11 mouse cellular contexts compared by ENCODE assay signal in the genomic region with DNA sequence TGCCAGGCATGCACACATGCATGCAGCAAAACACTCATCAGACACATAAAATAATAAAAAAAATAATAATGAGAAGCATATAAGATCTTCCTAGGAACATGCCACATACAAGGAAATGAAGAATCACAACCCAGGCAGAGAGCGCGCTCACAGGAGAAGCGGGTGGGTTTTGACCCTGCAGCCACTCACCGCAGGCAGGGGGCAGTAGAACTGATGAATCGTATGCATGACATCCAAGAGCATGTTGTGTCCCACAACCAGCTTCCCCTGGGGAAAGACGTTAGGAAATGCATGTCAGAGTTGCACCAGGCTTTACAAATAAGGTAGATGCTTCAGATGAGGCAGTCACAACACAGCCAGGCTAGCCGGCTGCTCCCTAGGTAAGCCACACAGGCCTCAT. TPM values are rescaled to one million over a fixed set of nuclear protein-coding genes. Genes with fewer than 3 reads are reported as not detected.
DNase-seq lines count a peak whose midpoint lies in the region; ATAC-seq and TF ChIP-seq lines count a peak whose summit lies in the region.
"Had no signal": no experiment of that assay in that cellular context is flagged by ENCODE, and none has a peak within 500 bp of the region (broad histone marks: within the 10 kb centered on the region; RNA-seq: fewer than 3 reads in every experiment).

No protein-coding gene starts in this region.

- no peaks in the 10 kb centered on the region for H3K4me1 ChIP-seq in lung, embryonic 14.5 days (ENCODE audit: insufficient read depth)
- H3K4me1 ChIP-seq in bone marrow, adult 2 months (ENCODE audit: control insufficient read depth, insufficient read depth, low read length): no peaks in the 10 kb centered on the region
- H3K4me1 ChIP-seq in stomach, postnatal 0 days (replicated peaks; ENCODE audit: control insufficient read depth, insufficient read depth): no peaks in the 10 kb centered on the region
- H3K4me1 ChIP-seq in midbrain, embryonic 13.5 days (replicated peaks): no peaks in the 10 kb centered on the region
- no peaks in the 10 kb centered on the region for H3K4me1 ChIP-seq in forebrain, embryonic 14.5 days (ENCODE audit: control insufficient read depth, insufficient read depth, low read length)
- H3K4me1 ChIP-seq: embryonic facial prominence, embryonic 15.5 days; hindbrain, embryonic 15.5 days; liver, embryonic 15.5 days had no signal

- no peak for TF ChIP-seq EP300 in stomach, postnatal 0 days (optimal IDR thresholded peaks at IDR 0.05)

- peak; percentile 33 for TF ChIP-seq CTCF in gastrocnemius, adult 2 months (IDR thresholded peaks at IDR 0.05)
- TF ChIP-seq CTCF in lung, embryonic 14.5 days (IDR thresholded peaks at IDR 0.05; ENCODE audit: low read depth): peak; percentile 43
- 0 out of 2 replicates have a peak, but pooled peaks have one; percentile 32 for TF ChIP-seq CTCF in bone marrow, adult 2 months (IDR thresholded peaks at IDR 0.05; ENCODE audit: control insufficient read depth, insufficient read depth, low read length)
- TF ChIP-seq CTCF in stomach, postnatal 0 days (IDR thresholded peaks at IDR 0.05; ENCODE audit: low read depth): peak; percentile 60

- DNase-seq in gastrocnemius, adult 2 months: no peak
- no peak for DNase-seq in gastrocnemius, postnatal 36 days
- peak; percentile 16 for DNase-seq in lung, embryonic 14.5 days
- no peak for DNase-seq in lung, adult 18-20 months
- peak; percentile 33 for DNase-seq in stomach, postnatal 0 days (ENCODE audit: low spot score)
- no peak for DNase-seq in forebrain, embryonic 14.5 days (ENCODE audit: low spot score)

- WGBS in lung, embryonic 14.5 days: 77% methylated on average over 7 of the region's 7 CpGs
- 88% methylated on average over 7 of the region's 7 CpGs for WGBS in bone marrow, adult 2 months
- 74% methylated on average over 7 of the region's 7 CpGs for WGBS in stomach, postnatal 0 days
- 79% methylated on average over 7 of the region's 7 CpGs for WGBS in midbrain, embryonic 13.5 days
- WGBS in forebrain, embryonic 14.5 days: 80% methylated on average over 7 of the region's 7 CpGs

- H3K27me3 ChIP-seq in lung, embryonic 14.5 days (ENCODE audit: insufficient read depth, low read length): no peaks in the 10 kb centered on the region
- no peaks in the 10 kb centered on the region for H3K27me3 ChIP-seq in stomach, postnatal 0 days (ENCODE audit: control insufficient read depth, insufficient read depth, low read length)
- no peaks in the 10 kb centered on the region for H3K27me3 ChIP-seq in midbrain, embryonic 13.5 days
- H3K27me3 ChIP-seq in forebrain, embryonic 14.5 days (replicated peaks; ENCODE audit: control insufficient read depth, insufficient read depth, low read length): no peaks in the 10 kb centered on the region
- H3K27me3 ChIP-seq: embryonic facial prominence, embryonic 15.5 days; hindbrain, embryonic 15.5 days; liver, embryonic 15.5 days had no signal

- intact Hi-C loops in gastrocnemius, adult 2 months (cut with DNase I): no loop called here
- intact Hi-C loops in gastrocnemius, postnatal 36 days (cut with DNase I): no loop called here

- no peak overlapping the region for H3K4me2 ChIP-seq in lung, embryonic 14.5 days
- H3K4me2 ChIP-seq in stomach, postnatal 0 days (replicated peaks; ENCODE audit: low read depth): no peak overlapping the region
- no peak overlapping the region for H3K4me2 ChIP-seq in midbrain, embryonic 13.5 days (replicated peaks)
- H3K4me2 ChIP-seq in forebrain, embryonic 14.5 days (ENCODE audit: low read length): no peak overlapping the region
- H3K4me2 ChIP-seq: embryonic facial prominence, embryonic 15.5 days; hindbrain, embryonic 15.5 days; liver, embryonic 15.5 days had no signal

- H3K4me3 ChIP-seq in gastrocnemius, adult 2 months: no peak overlapping the region
- no peak overlapping the region for H3K4me3 ChIP-seq in lung, embryonic 14.5 days (ENCODE audit: low read depth, low read length)
- no peak overlapping the region for H3K4me3 ChIP-seq in bone marrow, adult 2 months (replicated peaks; ENCODE audit: control insufficient read depth, low read depth, low read length)
- no peak overlapping the region for H3K4me3 ChIP-seq in stomach, postnatal 0 days (ENCODE audit: low read depth, low read length)
- H3K4me3 ChIP-seq in midbrain, embryonic 13.5 days (replicated peaks): no peak overlapping the region
- H3K4me3 ChIP-seq in forebrain, embryonic 14.5 days (ENCODE audit: low read depth, low read length): no peak overlapping the region
- H3K4me3 ChIP-seq: embryonic facial prominence, embryonic 15.5 days; hindbrain, embryonic 15.5 days; liver, embryonic 15.5 days had no signal

- H3K9me3 ChIP-seq in lung, embryonic 14.5 days (ENCODE audit: low read depth, low read length): no peaks in the 10 kb centered on the region
- no peaks in the 10 kb centered on the region for H3K9me3 ChIP-seq in stomach, postnatal 0 days (ENCODE audit: control insufficient read depth, low read length)
- H3K9me3 ChIP-seq in midbrain, embryonic 13.5 days: no peaks in the 10 kb centered on the region
- no peaks in the 10 kb centered on the region for H3K9me3 ChIP-seq in forebrain, embryonic 14.5 days (replicated peaks; ENCODE audit: control insufficient read depth, low read length)
- H3K9me3 ChIP-seq: embryonic facial prominence, embryonic 15.5 days; hindbrain, embryonic 15.5 days; liver, embryonic 15.5 days had no signal

- peaks cover 47% of the 10 kb centered on the region for H3K36me3 ChIP-seq in lung, embryonic 14.5 days (ENCODE audit: insufficient read depth)
- H3K36me3 ChIP-seq in stomach, postnatal 0 days (ENCODE audit: control insufficient read depth, insufficient read depth, low read length): no peaks in the 10 kb centered on the region
- H3K36me3 ChIP-seq in midbrain, embryonic 13.5 days: peaks cover 38% of the 10 kb centered on the region
- peaks cover 22% of the 10 kb centered on the region; the same call in 1 of the 2 replicates for H3K36me3 ChIP-seq in forebrain, embryonic 14.5 days (ENCODE audit: control insufficient read depth, insufficient read depth, low read length)
- H3K36me3 ChIP-seq: hindbrain, embryonic 15.5 days had no signal

- no peak overlapping the region for H3K27ac ChIP-seq in gastrocnemius, adult 2 months
- H3K27ac ChIP-seq in lung, embryonic 14.5 days (ENCODE audit: low read depth): no peak overlapping the region
- no peak overlapping the region for H3K27ac ChIP-seq in bone marrow, adult 2 months (ENCODE audit: control insufficient read depth, insufficient read depth, low read depth, low read length, poor library complexity)
- no peak overlapping the region for H3K27ac ChIP-seq in stomach, postnatal 0 days (replicated peaks)
- no peak overlapping the region for H3K27ac ChIP-seq in midbrain, embryonic 13.5 days
- H3K27ac ChIP-seq in forebrain, embryonic 14.5 days (ENCODE audit: low read depth, low read length): no peak overlapping the region
- H3K27ac ChIP-seq: embryonic facial prominence, embryonic 15.5 days; hindbrain, embryonic 15.5 days; liver, embryonic 15.5 days had no signal

- TF ChIP-seq POLR2A in bone marrow, adult 2 months (IDR thresholded peaks at IDR 0.05; ENCODE audit: borderline replicate concordance, control insufficient read depth, low read depth, low read length): no peak

- ATAC-seq in lung, embryonic 14.5 days (ENCODE audit: insufficient read depth): no peak
- no peak for ATAC-seq in stomach, postnatal 0 days (ENCODE audit: low FRiP score, low TSS enrichment)
- no peak for ATAC-seq in midbrain, embryonic 13.5 days
- ATAC-seq in forebrain, embryonic 14.5 days: no peak

- no peak overlapping the region for H3K9ac ChIP-seq in lung, embryonic 14.5 days
- no peak overlapping the region for H3K9ac ChIP-seq in stomach, postnatal 0 days (ENCODE audit: low read length)
- H3K9ac ChIP-seq in midbrain, embryonic 13.5 days (replicated peaks): no peak overlapping the region
- no peak overlapping the region for H3K9ac ChIP-seq in forebrain, embryonic 14.5 days (ENCODE audit: low read length)
- H3K9ac ChIP-seq: embryonic facial prominence, embryonic 15.5 days; hindbrain, embryonic 15.5 days; liver, embryonic 15.5 days had no signal

RNA-seq across cellular contexts. Expression of a gene that starts 27.9 kb away (rescaled TPM):
- total RNA-seq in gastrocnemius, adult 2 months (2021): 1 to 10 TPM; 7.8 to 7.9 TPM
- total RNA-seq in gastrocnemius, postnatal 36 days (2021): 1 to 10 TPM; 5.5 to 7.5 TPM
- 40.9 and 41.7 TPM in 2 replicates for polyA plus RNA-seq in lung, embryonic 14.5 days (2014; fragmentation: Nextera tagmentation; extraction: Ambion mirVana)
- polyA plus RNA-seq in bone marrow, adult 2 months (2011; ENCODE audit: insufficient read depth, insufficient read length, low replicate concordance, missing spikeins): 6.3 and 9.0 TPM in 2 replicates
- 23.7 and 24.8 TPM in 2 replicates for polyA plus RNA-seq in stomach, postnatal 0 days (2015; fragmentation: Nextera tagmentation; extraction: Ambion mirVana)
- 37.7 and 39.9 TPM in 2 replicates for polyA plus RNA-seq in midbrain, embryonic 13.5 days (2015; fragmentation: Nextera tagmentation; extraction: Ambion mirVana)
- 33.0 and 34.4 TPM in 2 replicates for polyA plus RNA-seq in forebrain, embryonic 14.5 days (2014; fragmentation: Nextera tagmentation; extraction: Ambion mirVana)

RNA-seq across cellular contexts. Expression of a gene that starts 31.6 kb away (rescaled TPM):
- total RNA-seq in gastrocnemius, adult 2 months (2021): 10 to 100 TPM; 34.6 to 36.4 TPM
- 10 to 100 TPM; 29.7 to 35.0 TPM for total RNA-seq in gastrocnemius, postnatal 36 days (2021)
- polyA plus RNA-seq in lung, embryonic 14.5 days (2014; fragmentation: Nextera tagmentation; extraction: Ambion mirVana): 41.2 and 42.2 TPM in 2 replicates
- 12.0 and 26.6 TPM in 2 replicates for polyA plus RNA-seq in bone marrow, adult 2 months (2011; ENCODE audit: insufficient read depth, insufficient read length, low replicate concordance, missing spikeins)
- polyA plus RNA-seq in stomach, postnatal 0 days (2015; fragmentation: Nextera tagmentation; extraction: Ambion mirVana): 21.5 and 22.0 TPM in 2 replicates
- polyA plus RNA-seq in midbrain, embryonic 13.5 days (2015; fragmentation: Nextera tagmentation; extraction: Ambion mirVana): 53.7 and 54.5 TPM in 2 replicates
- polyA plus RNA-seq in forebrain, embryonic 14.5 days (2014; fragmentation: Nextera tagmentation; extraction: Ambion mirVana): 43.2 and 47.5 TPM in 2 replicates

RNA-seq across cellular contexts. Expression of a gene that starts 31.7 kb away (rescaled TPM):
- 1 to 10 TPM; 2.3 to 2.6 TPM for total RNA-seq in gastrocnemius, adult 2 months (2021)
- 1 to 10 TPM; 1.5 to 2.2 TPM for total RNA-seq in gastrocnemius, postnatal 36 days (2021)
- 6.2 and 6.6 TPM in 2 replicates for polyA plus RNA-seq in lung, embryonic 14.5 days (2014; fragmentation: Nextera tagmentation; extraction: Ambion mirVana)
- 1.2 and 6.6 TPM in 2 replicates for polyA plus RNA-seq in bone marrow, adult 2 months (2011; ENCODE audit: insufficient read depth, insufficient read length, low replicate concordance, missing spikeins)
- polyA plus RNA-seq in stomach, postnatal 0 days (2015; fragmentation: Nextera tagmentation; extraction: Ambion mirVana): 3.0 and 3.3 TPM in 2 replicates
- 8.9 and 9.0 TPM in 2 replicates for polyA plus RNA-seq in midbrain, embryonic 13.5 days (2015; fragmentation: Nextera tagmentation; extraction: Ambion mirVana)
- polyA plus RNA-seq in forebrain, embryonic 14.5 days (2014; fragmentation: Nextera tagmentation; extraction: Ambion mirVana): 8.5 and 8.8 TPM in 2 replicates

Comparison
In these comparisons a context has a peak if more than half of its experiments do, and no peak if none do; other contexts are left out.
1. DNase-seq: peak in lung, embryonic 14.5 days (single experiment) and stomach, postnatal 0 days (single experiment); none in gastrocnemius, adult 2 months (single experiment), gastrocnemius, postnatal 36 days (0 of 2), lung, adult 18-20 months (0 of 2) and forebrain, embryonic 14.5 days (single experiment).
2. Peak in every context shown above with its lines, with median percentiles within 50 percentile points of each other: CTCF ChIP-seq.